Mouse (Mus musculus): ENCODE measurements around the gene Rbfox1.

DNA sequence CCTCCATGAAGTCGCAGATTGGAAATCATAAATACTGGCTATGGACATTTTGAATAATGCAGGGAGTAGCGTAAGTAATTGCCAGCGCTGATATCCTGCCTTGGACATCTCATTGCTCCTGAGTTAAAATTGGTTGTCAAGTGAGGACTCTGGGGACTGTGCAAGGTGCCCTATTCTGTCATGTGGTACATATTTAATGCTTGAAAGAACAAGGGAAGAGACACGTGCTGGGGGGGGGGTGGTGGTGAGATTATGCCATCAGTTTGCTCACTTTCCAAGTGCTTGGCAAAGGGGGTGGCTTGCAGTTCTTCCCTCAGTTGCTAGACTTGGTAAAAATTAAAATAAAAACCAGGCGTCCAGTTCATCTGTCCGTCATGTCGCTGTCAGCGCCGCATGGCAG is 462.9 kb downstream of the Rbfox1 start:
- TF ChIP-seq CTCF (IDR thresholded peaks at IDR 0.05; ENCODE audit: low read depth, low read length) (no peak), POLR2A (IDR thresholded peaks at IDR 0.05; ENCODE audit: insufficient read depth, low read length) (no peak)
